Mouse (Mus musculus) left cerebral cortex, postnatal 10 days (tissue): ENCODE results near the gene Bcas3. TPM values are rescaled to one million over a fixed set of nuclear protein-coding genes. Genes with fewer than 3 reads are reported as not detected.
A peak's percentile ranks its signal among the peaks of the same experiment; 100 is the strongest.
"Not testable (repeated sequence)": the region's sequence is repeated elsewhere in the genome, so short reads cannot be mapped to it uniquely, and the experiment has no call there.

Experiments
- DNase-seq, 2 experiments: peaks; one replicate each; pipeline ENCODE4 v3.0.0; 2021 to 2022; ENCODE audit warnings: low spot score in 2 of 2, mixed read lengths in 1 of 2; ENCODE audit errors: extremely low spot score in 1 of 2
- intact Hi-C: fragments of 180-260 bp; cut with DNase I; formaldehyde crosslinking; loops from one replicate; pipeline ENCODE4 v1.15.1; 2025
- total RNA-seq, 2 experiments: library from RNA; stranded (reverse); gene quantifications; 2 replicates each; pipeline ENCODE4 v1.2.3; 2021

Gene Bcas3
- total RNA-seq, 2 experiments from 2014 or later: 49.2 to 61.1 TPM

DNA sequence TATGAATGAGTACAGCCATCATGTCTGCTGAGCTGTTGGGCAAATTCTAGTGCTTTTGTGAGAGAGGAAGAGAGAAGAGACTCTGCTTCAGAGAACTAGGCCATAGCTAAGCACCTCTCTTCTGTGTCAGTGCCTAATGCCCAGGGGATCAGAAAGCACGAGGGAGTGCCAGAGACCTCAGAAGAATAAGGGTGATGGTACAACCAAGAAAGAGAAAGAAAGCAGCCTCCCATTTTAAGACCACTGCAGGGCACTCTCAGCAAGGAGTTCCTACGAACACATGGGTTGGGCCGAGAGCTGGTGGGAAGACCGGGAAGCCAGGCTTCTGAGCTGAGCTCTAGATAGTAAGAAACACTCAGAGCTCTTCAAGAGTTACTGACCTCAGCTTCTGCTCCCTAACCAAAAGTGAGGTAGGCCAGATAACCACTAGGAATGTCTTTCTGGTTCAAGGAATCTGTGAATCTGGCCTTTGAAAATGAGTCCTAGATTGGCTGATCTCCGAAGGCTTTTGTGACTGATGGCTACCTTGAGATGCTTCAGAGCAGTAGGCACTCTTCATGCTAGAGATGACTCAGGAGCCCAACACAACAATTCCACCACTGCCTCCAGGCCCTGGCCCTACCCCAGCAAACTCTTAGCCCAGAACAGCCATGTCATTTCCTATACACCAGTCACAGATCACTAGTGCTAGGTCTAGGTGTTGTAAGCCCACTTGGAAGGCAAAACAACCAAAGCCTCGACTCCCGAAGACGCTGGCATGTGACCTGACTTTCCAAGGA lies 359.2 kb downstream of the Bcas3 start:
- intact Hi-C loops: no loop called here
- DNase-seq: no peak

DNA sequence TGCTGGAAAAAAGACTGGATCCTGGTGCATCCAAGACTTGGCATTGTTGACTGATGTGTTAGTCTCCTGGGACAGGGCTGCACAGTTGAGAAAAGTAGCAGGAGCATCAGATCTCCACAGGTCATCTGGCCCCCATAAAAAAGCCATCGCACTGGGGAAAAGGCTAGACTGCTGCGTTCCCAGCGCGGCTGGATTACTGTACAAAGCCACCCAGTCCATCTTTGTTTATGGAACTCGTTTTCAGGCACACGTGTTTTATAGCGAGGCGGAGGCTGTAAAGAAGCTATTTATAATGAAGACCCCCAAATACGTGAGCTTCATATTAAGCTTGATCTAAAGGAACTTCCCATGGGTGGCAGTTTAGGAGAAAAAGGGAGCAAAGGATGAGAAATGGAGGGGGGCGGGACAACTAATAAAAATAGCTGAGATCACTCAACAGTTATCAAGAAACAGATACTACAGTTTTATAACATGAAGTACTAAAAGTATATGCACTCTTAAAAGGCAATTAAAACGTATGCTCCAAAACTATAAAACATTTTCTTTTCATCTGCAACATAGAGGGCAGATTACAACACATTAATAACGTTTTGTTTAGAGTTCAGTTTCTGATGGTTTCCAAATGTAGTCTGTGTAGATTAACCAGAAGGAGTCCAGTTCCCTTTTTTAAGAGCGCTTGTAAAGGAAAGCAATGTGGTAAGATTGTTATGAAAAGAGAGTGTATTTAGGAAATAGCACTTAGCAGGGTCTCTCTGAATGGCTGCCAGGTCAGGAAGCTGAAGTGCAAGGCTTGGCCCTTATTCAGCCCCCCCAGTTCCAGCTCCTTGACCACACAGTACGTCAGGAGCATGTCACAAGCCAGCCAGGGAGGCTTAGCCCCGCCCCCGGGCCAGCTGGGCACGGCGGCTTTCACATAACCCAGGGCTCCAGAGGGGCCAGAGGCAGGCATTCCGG lies 360.2 kb downstream of the Bcas3 start:
- peak in 1 of 2 experiments; percentile 87 for DNase-seq
- intact Hi-C loops: no loop called here

DNA sequence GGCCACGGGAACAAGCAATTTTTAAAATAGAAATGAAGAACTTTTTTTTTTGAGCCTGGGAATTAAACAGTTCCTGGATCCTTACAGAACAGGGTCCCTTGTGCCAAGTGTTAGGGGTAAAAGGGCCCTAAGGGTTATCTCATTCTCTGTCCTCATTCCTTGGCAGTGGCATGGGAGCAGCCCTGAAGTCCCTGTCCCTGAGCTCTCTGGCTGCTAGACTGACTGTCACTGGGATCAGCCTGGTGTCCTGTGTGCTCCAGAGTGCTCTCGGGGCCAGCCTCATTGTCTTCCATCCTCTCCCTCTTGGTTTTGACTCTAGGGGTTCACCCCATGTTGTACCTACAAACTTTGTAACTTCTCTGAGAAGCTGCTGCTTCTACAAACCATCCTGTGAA lies 360.8 kb downstream of the Bcas3 start:
- no peak for DNase-seq
- intact Hi-C loops: no loop called here

- intact Hi-C loops: no loop called here
- DNase-seq: no peak
Measured at GRCm38 (mm10) chr11:85714312-85714931, 361.5 kb downstream of the Bcas3 start.

DNA sequence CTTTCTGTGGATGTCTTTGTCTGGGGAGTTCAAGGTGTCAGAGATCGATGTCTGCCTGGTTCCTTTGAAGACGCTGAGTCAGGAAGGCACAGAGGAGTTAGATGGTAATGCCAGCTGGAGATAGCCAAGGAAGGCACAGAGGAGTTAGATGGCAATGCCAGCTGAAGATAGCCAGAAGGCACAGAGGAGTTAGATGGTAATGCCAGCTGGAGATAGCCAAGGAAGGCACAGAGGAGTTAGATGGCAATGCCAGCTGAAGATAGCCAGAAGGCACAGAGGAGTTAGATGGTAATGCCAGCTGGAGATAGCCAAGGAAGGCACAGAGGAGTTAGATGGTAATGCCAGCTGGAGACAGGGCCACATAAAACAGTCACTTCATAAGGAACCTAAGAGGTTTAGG lies 363.8 kb downstream of the Bcas3 start:
- DNase-seq, intact Hi-C loops: not testable (repeated sequence)

DNA sequence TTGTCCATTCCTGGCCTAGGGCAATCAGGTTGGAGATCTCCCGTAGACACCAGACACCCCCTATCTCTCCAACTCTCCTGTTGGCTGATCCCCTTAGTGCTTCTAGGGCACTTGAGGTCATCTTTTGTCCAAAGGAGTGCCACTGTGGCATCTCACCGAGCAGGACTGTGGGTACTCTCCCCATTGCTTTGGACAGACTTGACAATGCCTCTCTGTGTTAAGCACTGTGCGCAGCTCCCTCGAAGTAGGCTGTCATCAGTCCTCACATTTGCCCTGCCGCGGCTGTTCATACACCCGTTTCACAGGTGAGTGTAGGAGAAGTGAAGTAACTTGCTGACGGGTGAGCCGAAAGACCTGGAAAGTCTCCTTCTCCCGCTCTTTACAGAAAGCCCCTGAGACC lies 366.1 kb downstream of the Bcas3 start:
- no peak for DNase-seq
- intact Hi-C loops: no loop called here

GRCm38 (mm10) chr11:85719766-85720165 lies 366.8 kb downstream of the Bcas3 start:
- DNase-seq: no peak
- intact Hi-C loops: no loop called here

GRCm38 (mm10) chr11:85720269-85720773 lies 367.4 kb downstream of the Bcas3 start:
- intact Hi-C loops: no loop called here
- DNase-seq: no peak

DNA sequence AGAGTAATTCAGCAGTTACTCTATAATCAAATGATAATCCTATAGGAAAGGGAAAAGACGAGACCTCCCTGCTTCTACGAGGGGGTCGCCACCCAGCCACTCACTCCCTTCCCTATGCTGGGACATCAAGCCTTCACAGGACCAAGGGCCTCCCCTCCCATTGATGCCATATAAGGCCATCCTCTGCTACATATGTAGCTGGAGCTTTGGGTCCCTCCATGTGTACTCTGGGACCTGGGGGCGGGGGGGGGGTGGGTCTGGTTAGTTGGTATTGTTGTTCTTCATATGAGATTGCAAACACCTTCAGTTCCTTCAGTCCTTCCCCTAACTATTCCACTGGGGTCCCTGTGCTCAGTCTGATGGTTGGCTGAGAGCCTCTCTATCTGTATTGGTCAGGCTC lies 369.0 kb downstream of the Bcas3 start:
- intact Hi-C loops: no loop called here
- DNase-seq: no peak

DNA sequence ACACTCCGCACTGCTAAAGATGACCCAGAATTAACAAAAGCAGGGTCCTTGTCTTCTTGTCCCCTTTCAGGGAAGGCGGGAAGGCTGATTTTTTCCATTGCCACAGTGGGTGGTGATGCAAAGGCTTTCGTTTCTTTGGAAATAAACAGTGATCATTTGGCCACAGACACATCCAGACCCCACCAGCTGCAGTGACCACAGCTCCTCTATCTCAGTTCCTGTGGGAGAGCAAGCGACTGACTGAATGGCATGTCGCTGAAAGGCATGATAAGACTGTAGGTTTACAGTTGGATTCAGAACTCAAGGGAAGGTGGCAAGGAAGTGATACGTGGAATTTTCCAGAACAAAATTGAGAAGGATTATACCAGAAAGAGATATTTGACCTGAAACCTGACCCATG lies 371.2 kb downstream of the Bcas3 start:
- intact Hi-C loops: no loop called here
- DNase-seq: no peak

- intact Hi-C loops: no loop called here
- no peak for DNase-seq
Measured at GRCm38 (mm10) chr11:85729725-85730124, 376.8 kb downstream of the Bcas3 start.

GRCm38 (mm10) chr11:85732462-85733012 lies 379.6 kb downstream of the Bcas3 start:
- intact Hi-C loops: no loop called here
- DNase-seq: no peak

DNA sequence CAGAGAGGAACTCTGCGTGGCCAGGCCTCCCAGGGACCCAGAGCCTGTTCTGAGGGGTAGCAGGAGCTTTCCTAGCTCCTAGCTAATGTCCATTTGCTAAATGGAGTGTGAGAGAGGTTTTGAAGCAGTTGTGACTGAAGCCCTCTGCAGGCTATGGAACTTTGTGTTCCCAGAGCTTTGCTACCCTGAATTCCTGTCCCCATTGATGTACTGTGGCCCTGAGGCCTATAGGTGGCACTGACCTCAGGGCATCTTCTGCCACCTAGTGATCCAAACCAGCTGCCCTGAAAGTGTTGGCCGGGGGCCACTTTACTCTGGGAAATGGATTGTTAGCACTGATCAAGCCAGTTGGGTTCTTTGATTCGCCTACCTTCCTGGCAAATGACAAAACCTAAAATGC lies 380.6 kb downstream of the Bcas3 start:
- intact Hi-C loops: no loop called here
- no peak for DNase-seq

DNA sequence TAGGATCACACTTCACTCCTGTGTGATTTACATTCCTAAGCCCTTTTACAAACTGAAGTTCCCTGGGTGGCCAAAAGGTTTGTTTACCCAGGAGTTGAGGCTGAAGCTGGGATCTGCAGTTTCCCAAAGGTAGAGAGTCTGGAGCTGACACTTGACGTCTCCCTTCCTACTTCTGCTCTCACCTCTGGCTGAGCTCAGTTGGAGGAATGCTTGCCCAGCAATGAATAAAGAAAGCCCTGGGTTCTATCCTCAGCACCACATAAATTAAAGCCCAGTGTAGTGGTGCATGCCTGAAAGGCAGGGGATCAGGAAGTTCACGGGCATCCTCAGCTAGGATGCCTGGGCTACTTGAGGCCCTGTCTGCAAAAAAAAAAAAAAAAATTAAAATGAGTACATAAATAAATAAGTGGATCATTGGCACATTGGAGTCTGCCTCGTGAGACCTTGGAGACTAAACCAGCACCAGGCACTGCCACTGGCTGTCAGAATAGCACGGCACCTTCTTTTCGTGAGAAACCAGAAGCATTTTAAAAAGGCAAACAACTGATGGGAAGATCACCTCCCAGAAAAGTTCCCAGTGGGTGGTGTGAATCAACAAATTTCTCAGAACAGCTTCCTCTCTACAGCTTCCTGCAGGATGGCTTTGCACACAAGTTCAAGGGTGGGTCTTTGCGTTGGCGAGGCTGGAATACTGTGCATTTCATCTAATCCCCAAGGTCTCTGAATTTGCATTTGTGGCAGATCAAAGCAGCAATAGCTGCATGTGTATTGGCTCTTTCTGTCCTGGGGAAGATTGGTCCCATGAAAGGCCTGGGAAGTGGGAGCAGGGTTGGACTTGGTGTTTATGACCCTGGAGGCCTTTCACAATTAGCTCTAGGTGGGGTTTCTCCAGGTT lies 381.6 kb downstream of the Bcas3 start:
- DNase-seq: no peak
- intact Hi-C loops: no loop called here

GRCm38 (mm10) chr11:85737227-85737626 lies 384.3 kb downstream of the Bcas3 start:
- intact Hi-C loops: no loop called here
- no peak for DNase-seq

GRCm38 (mm10) chr11:85737893-85738292 lies 384.9 kb downstream of the Bcas3 start:
- intact Hi-C loops: no loop called here

DNA sequence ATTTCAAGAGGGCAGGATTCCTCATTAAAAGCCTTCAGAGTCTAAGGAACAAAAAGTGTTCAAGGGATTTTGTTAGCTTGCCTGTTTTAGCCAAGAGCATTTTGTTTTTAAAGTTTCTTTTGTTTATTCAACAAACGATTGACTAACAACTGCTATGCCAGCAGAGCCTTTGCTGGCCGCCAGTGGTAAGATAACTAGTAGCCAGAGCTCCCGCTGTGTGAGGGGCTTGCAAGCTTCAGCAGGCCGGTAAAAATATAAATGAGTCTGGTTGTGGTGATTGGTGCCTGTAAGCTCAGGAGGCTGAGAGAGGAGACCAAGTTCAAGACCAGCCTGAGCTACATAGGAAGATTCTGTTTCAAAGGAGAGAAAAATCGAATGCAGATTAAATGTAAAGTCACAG lies 385.6 kb downstream of the Bcas3 start:
- intact Hi-C loops: no loop called here

More at GRCm38 (mm10) chr11:85737893-85738292, 384.9 kb downstream of the Bcas3 start:
- no peak for DNase-seq

More for the DNA sequence above, 385.6 kb downstream of the Bcas3 start:
- no peak for DNase-seq
